ENCODE assay signal across 8 mouse cellular contexts in genomic region chr16:18343778-18344177, GRCm38 (mm10). TPM values are rescaled to one million over a fixed set of nuclear protein-coding genes. Genes with fewer than 3 reads are reported as not detected.
A peak's percentile ranks its signal among the peaks of the same experiment; 100 is the strongest.
DNase-seq lines count a peak whose midpoint lies in the region; ATAC-seq lines count a peak whose summit lies in the region.

No protein-coding gene starts in this region.

- peak overlapping the region; percentile 89 for H3K9ac ChIP-seq in heart, embryonic 13.5 days
- peak overlapping the region; percentile 82 for H3K9ac ChIP-seq in liver, embryonic 12.5 days
- H3K9ac ChIP-seq in stomach, embryonic 15.5 days, result peak overlapping the region; percentile 16; the same call in 1 of the 2 replicates

- H3K36me3 ChIP-seq in heart, embryonic 13.5 days, result no peaks in the 10 kb centered on the region
- H3K36me3 ChIP-seq in liver, embryonic 12.5 days, result peaks cover 16% of the 10 kb centered on the region
- no peaks in the 10 kb centered on the region for H3K36me3 ChIP-seq in stomach, embryonic 15.5 days

- peak overlapping the region; percentile 57 for H3K27ac ChIP-seq in heart, embryonic 13.5 days (replicated peaks)
- H3K27ac ChIP-seq in liver, embryonic 12.5 days, result peak overlapping the region; percentile 86
- H3K27ac ChIP-seq in stomach, embryonic 15.5 days, result no peak overlapping the region

- H3K4me1 ChIP-seq in heart, embryonic 13.5 days, result peaks cover 69% of the 10 kb centered on the region
- H3K4me1 ChIP-seq in liver, embryonic 12.5 days, result peaks cover 74% of the 10 kb centered on the region
- H3K4me1 ChIP-seq in stomach, embryonic 15.5 days, result peaks cover 28% of the 10 kb centered on the region

- peaks cover 6% of the 10 kb centered on the region for H3K27me3 ChIP-seq in heart, embryonic 13.5 days (replicated peaks)
- H3K27me3 ChIP-seq in liver, embryonic 12.5 days (replicated peaks), result peaks cover 34% of the 10 kb centered on the region
- peaks cover 2% of the 10 kb centered on the region; the same call in 1 of the 2 replicates for H3K27me3 ChIP-seq in stomach, embryonic 15.5 days (replicated peaks)

- H3K4me2 ChIP-seq in heart, embryonic 13.5 days, result peak overlapping the region; percentile 95
- peak overlapping the region; percentile 81 for H3K4me2 ChIP-seq in liver, embryonic 12.5 days
- peak overlapping the region; percentile 80 for H3K4me2 ChIP-seq in stomach, embryonic 15.5 days

- under 1% methylated on average over 34 of the region's 38 CpGs for WGBS in heart, embryonic 13.5 days
- WGBS in liver, embryonic 12.5 days (ENCODE audit: insufficient replicate concordance), result under 1% methylated on average over 38 of the region's 38 CpGs
- WGBS in stomach, embryonic 15.5 days, result under 1% methylated on average over 38 of the region's 38 CpGs

- peak; percentile 88 for ATAC-seq in erythroid progenitor cell, adult 5-6 weeks (replicated peaks; ENCODE audit: low FRiP score, poor library complexity, severe bottlenecking)
- ATAC-seq in heart, embryonic 13.5 days (ENCODE audit: extremely low read depth, insufficient number of reproducible peaks, low FRiP score, low TSS enrichment), result peak; percentile 82
- peak; percentile 92 for ATAC-seq in liver, embryonic 12.5 days
- ATAC-seq in stomach, embryonic 15.5 days (ENCODE audit: insufficient read depth, low FRiP score, low read depth), result peak; percentile 92

- H3K9me3 ChIP-seq in heart, embryonic 13.5 days, result no peaks in the 10 kb centered on the region
- no peaks in the 10 kb centered on the region for H3K9me3 ChIP-seq in liver, embryonic 12.5 days (replicated peaks)
- no peaks in the 10 kb centered on the region for H3K9me3 ChIP-seq in stomach, embryonic 15.5 days

- peak; percentile 96 for DNase-seq in CD4-positive helper T cell, adult 2 months (ENCODE audit: low read depth, low spot score)
- peak; percentile 89 for DNase-seq in brain, embryonic 18.5 days (ENCODE audit: low read depth, low spot score)
- peak; percentile 98 for DNase-seq in kidney, postnatal 10 days
- DNase-seq in natural killer cell, adult 2 months (ENCODE audit: low spot score in 2 of 2), result peak; percentile 90 to 94

- peak overlapping the region; percentile 74 for H3K4me3 ChIP-seq in heart, embryonic 13.5 days
- H3K4me3 ChIP-seq in liver, embryonic 12.5 days, result peak overlapping the region; percentile 74
- H3K4me3 ChIP-seq in stomach, embryonic 15.5 days (replicated peaks), result peak overlapping the region; percentile 59

RNA-seq across cellular contexts. Expression of gene Tango2, which starts 4.1 kb away (rescaled TPM):
- 61.3 and 62.5 TPM in 2 replicates for total RNA-seq in erythroid progenitor cell, adult 5-6 weeks (2015; ENCODE audit: low replicate concordance)
- total RNA-seq in erythroid progenitor cell, adult 5-6 weeks (2017; ENCODE audit: low replicate concordance), result 47.2 and 51.9 TPM in 2 replicates
- polyA plus RNA-seq in heart, embryonic 13.5 days (2015; fragmentation: Nextera tagmentation; extraction: Ambion mirVana), result 47.9 and 54.3 TPM in 2 replicates
- 76.3 and 79.3 TPM in 2 replicates for polyA plus RNA-seq in liver, embryonic 12.5 days (2016; fragmentation: Nextera tagmentation; extraction: Ambion mirVana)
- 29.0 and 34.9 TPM in 2 replicates for polyA plus RNA-seq in stomach, embryonic 15.5 days (2015; fragmentation: Nextera tagmentation; extraction: Ambion mirVana)

RNA-seq across cellular contexts. Expression of gene Arvcf, which starts 4.2 kb away (rescaled TPM):
- total RNA-seq in erythroid progenitor cell, adult 5-6 weeks (2015; ENCODE audit: low replicate concordance), result 3.2 and 8.8 TPM in 2 replicates
- 6.2 and 22.0 TPM in 2 replicates for total RNA-seq in erythroid progenitor cell, adult 5-6 weeks (2017; ENCODE audit: low replicate concordance)
- 31.8 and 32.0 TPM in 2 replicates for polyA plus RNA-seq in heart, embryonic 13.5 days (2015; fragmentation: Nextera tagmentation; extraction: Ambion mirVana)
- polyA plus RNA-seq in liver, embryonic 12.5 days (2016; fragmentation: Nextera tagmentation; extraction: Ambion mirVana), result 12.6 and 12.9 TPM in 2 replicates
- 25.3 and 28.7 TPM in 2 replicates for polyA plus RNA-seq in stomach, embryonic 15.5 days (2015; fragmentation: Nextera tagmentation; extraction: Ambion mirVana)

RNA-seq across cellular contexts. Expression of gene Dgcr8, which starts 54.7 kb away (rescaled TPM):
- total RNA-seq in erythroid progenitor cell, adult 5-6 weeks (2015; ENCODE audit: low replicate concordance), result 121 and 133 TPM in 2 replicates
- total RNA-seq in erythroid progenitor cell, adult 5-6 weeks (2017; ENCODE audit: low replicate concordance), result 138 and 218 TPM in 2 replicates
- 20.1 and 20.4 TPM in 2 replicates for polyA plus RNA-seq in heart, embryonic 13.5 days (2015; fragmentation: Nextera tagmentation; extraction: Ambion mirVana)
- 17.1 and 19.0 TPM in 2 replicates for polyA plus RNA-seq in liver, embryonic 12.5 days (2016; fragmentation: Nextera tagmentation; extraction: Ambion mirVana)
- 25.9 and 28.2 TPM in 2 replicates for polyA plus RNA-seq in stomach, embryonic 15.5 days (2015; fragmentation: Nextera tagmentation; extraction: Ambion mirVana)

Comparison
In these comparisons a context has a peak if more than half of its experiments do, and no peak if none do; other contexts are left out.
1. H3K9ac ChIP-seq: peak in every context shown above with its lines; median percentile 89 in heart, embryonic 13.5 days; 82 in liver, embryonic 12.5 days; 16 in stomach, embryonic 15.5 days.